Mouse (Mus musculus) CH12.LX (cell line): ENCODE measurements at regions not wholly inside any gene's neighbourhood (a gene's known extent, or its start where the extent isn't known, plus 50 kb on each side); places are given as distances from the start of the nearest gene placed in this dataset.

Experiments used
- DNase-seq: peaks from one replicate; pipeline ENCODE4 v3.0.0-alpha.2; 2013; ENCODE audit errors: extremely low read depth
- H3K27ac ChIP-seq: 2 replicates; pipeline ENCODE4 v1.5.1; 2012; ENCODE audit warnings: low read depth, mild to moderate bottlenecking, control low read depth, moderate library complexity; ENCODE audit not compliant: insufficient read depth
- H3K27me3 ChIP-seq: replicated peaks from 2 replicates; pipeline ENCODE3; 2012; ENCODE audit warnings: inconsistent platforms
- H3K36me3 ChIP-seq, 2 experiments: replicated peaks in 1 of 2; 2 replicates each; pipeline versions ENCODE3 to v1.6.1; 2012; ENCODE audit warnings: inconsistent platforms in 1 of 2, low read length in 1 of 2, mild to moderate bottlenecking in 1 of 2, mixed read lengths in 1 of 2, moderate library complexity in 1 of 2; ENCODE audit not compliant: control insufficient read depth in 1 of 2, insufficient read depth in 1 of 2
- H3K4me1 ChIP-seq, 2 experiments: 2 replicates each; pipeline ENCODE4 v1.6.1; 2012; ENCODE audit warnings: inconsistent platforms in 1 of 2, moderate library complexity in 1 of 2; ENCODE audit not compliant: insufficient read depth in 2 of 2, control insufficient read depth in 1 of 2
- H3K4me2 ChIP-seq: 2 replicates; pipeline ENCODE4 v1.6.1; 2012; ENCODE audit warnings: low read depth, mild to moderate bottlenecking, control low read depth; ENCODE audit not compliant: poor library complexity, insufficient read depth, severe bottlenecking
- H3K4me3 ChIP-seq, 3 experiments: fragments of 150-350 bp in 1 of 3; sonication (generic) in 1 of 3; replicated peaks in 1 of 3; 2 replicates each; pipeline versions ENCODE3 to v1.5.1; 2011 to 2012; ENCODE audit warnings: low read depth in 2 of 3, low read length in 2 of 3, mild to moderate bottlenecking in 2 of 3, moderate library complexity in 2 of 3, control low read depth in 1 of 3, improper control_type of control experiment in 1 of 3, inconsistent platforms in 1 of 3, mixed read lengths in 1 of 3; ENCODE audit not compliant: poor library complexity in 1 of 3
- H3K79me2 ChIP-seq: replicated peaks from 2 replicates; pipeline ENCODE4 v1.6.1; 2012; ENCODE audit warnings: mild to moderate bottlenecking, moderate library complexity; ENCODE audit not compliant: control insufficient read depth, poor library complexity, insufficient read depth, severe bottlenecking; ENCODE audit errors: extremely low read depth
- H3K9ac ChIP-seq: 2 replicates; pipeline ENCODE4 v1.6.1; 2012; ENCODE audit warnings: low read depth, mild to moderate bottlenecking, control low read depth, moderate library complexity; ENCODE audit not compliant: insufficient read depth
- H3K9me3 ChIP-seq: replicated peaks from 2 replicates; pipeline ENCODE3; 2012; ENCODE audit warnings: low read length, inconsistent platforms, mixed read lengths
- CHD1 ChIP-seq: IDR thresholded peaks from 2 replicates; pipeline ENCODE4 v1.6.1; 2012; ENCODE audit warnings: low read depth, low read length, improper control_type of control experiment, inconsistent platforms
- CHD2 ChIP-seq: IDR thresholded peaks from 2 replicates; pipeline ENCODE4 v1.6.1; 2011; ENCODE audit warnings: low read length, improper control_type of control experiment
- E2F4 ChIP-seq: IDR thresholded peaks from 2 replicates; pipeline ENCODE4 v1.6.1; 2011; ENCODE audit warnings: low read depth, low read length, improper control_type of control experiment; ENCODE audit not compliant: insufficient replicate concordance
- EP300 ChIP-seq: IDR thresholded peaks from 2 replicates; pipeline ENCODE4 v1.6.1; 2011; ENCODE audit warnings: low read length, improper control_type of control experiment
- ETS1 ChIP-seq: conservative IDR thresholded peaks from 2 replicates; pipeline ENCODE4 v1.6.1; 2012; ENCODE audit warnings: low read depth, mild to moderate bottlenecking, inconsistent platforms, low read length, improper control_type of control experiment, moderate library complexity
- GABPA ChIP-seq: IDR thresholded peaks from 2 replicates; pipeline ENCODE4 v1.6.1; 2012; ENCODE audit warnings: low read depth, low read length, improper control_type of control experiment, inconsistent platforms; ENCODE audit not compliant: insufficient replicate concordance
- HCFC1 ChIP-seq: IDR thresholded peaks from 2 replicates; pipeline ENCODE4 v1.6.1; 2012; ENCODE audit warnings: low read depth, mild to moderate bottlenecking, inconsistent platforms, low read length, improper control_type of control experiment
- IRF4 ChIP-seq: IDR thresholded peaks from 2 replicates; pipeline ENCODE4 v1.6.1; 2014; ENCODE audit warnings: low read depth, mild to moderate bottlenecking, inconsistent platforms, low read length, improper control_type of control experiment
- JUN ChIP-seq: IDR thresholded peaks from 2 replicates; pipeline ENCODE4 v1.6.1; 2011; ENCODE audit warnings: low read depth, mild to moderate bottlenecking, low read length, improper control_type of control experiment, moderate library complexity; ENCODE audit not compliant: insufficient read depth
- JUND ChIP-seq: conservative IDR thresholded peaks from 2 replicates; pipeline ENCODE4 v1.6.1; 2011; ENCODE audit warnings: low read depth, low read length, improper control_type of control experiment
- KAT2A ChIP-seq: IDR thresholded peaks from 2 replicates; pipeline ENCODE4 v1.6.1; 2012; ENCODE audit warnings: low read length, improper control_type of control experiment, inconsistent platforms; ENCODE audit not compliant: insufficient replicate concordance
- MAFK ChIP-seq: IDR thresholded peaks from 2 replicates; pipeline ENCODE4 v1.6.1; 2011; ENCODE audit warnings: low read length, improper control_type of control experiment; ENCODE audit not compliant: insufficient replicate concordance
- MAX ChIP-seq: IDR thresholded peaks from 2 replicates; pipeline ENCODE4 v1.6.1; 2011; ENCODE audit warnings: low read length, improper control_type of control experiment
- MEF2A ChIP-seq: IDR thresholded peaks from 2 replicates; pipeline ENCODE4 v1.6.1; 2014; ENCODE audit warnings: low read depth, mild to moderate bottlenecking, inconsistent platforms, low read length, improper control_type of control experiment, borderline replicate concordance
- MXI1 ChIP-seq: IDR thresholded peaks from 2 replicates; pipeline ENCODE4 v1.6.1; 2011; ENCODE audit warnings: mild to moderate bottlenecking, low read depth, low read length, improper control_type of control experiment
- MYC ChIP-seq: IDR thresholded peaks from 2 replicates; pipeline ENCODE4 v1.6.1; 2011; ENCODE audit warnings: low read depth, mild to moderate bottlenecking, improper control_type of control experiment, low read length
- NRF1 ChIP-seq: IDR thresholded peaks from 2 replicates; pipeline ENCODE4 v1.6.1; 2014; ENCODE audit warnings: low read depth, mild to moderate bottlenecking, inconsistent platforms, low read length, improper control_type of control experiment, moderate library complexity
- POLR2AphosphoS2 ChIP-seq: IDR thresholded peaks from 2 replicates; pipeline ENCODE4 v1.6.1; 2011; ENCODE audit warnings: low read depth, low read length, improper control_type of control experiment
- RCOR1 ChIP-seq: conservative IDR thresholded peaks from 2 replicates; pipeline ENCODE4 v1.6.1; 2012; ENCODE audit warnings: low read depth, mild to moderate bottlenecking, inconsistent platforms, low read length, improper control_type of control experiment
- SIN3A ChIP-seq: IDR thresholded peaks from 2 replicates; pipeline ENCODE4 v1.6.1; 2012; ENCODE audit warnings: low read length, improper control_type of control experiment, inconsistent platforms
- SMC3 ChIP-seq: IDR thresholded peaks from 2 replicates; pipeline ENCODE4 v1.6.1; 2011; ENCODE audit warnings: low read depth, low read length, improper control_type of control experiment
- TCF12 ChIP-seq: IDR thresholded peaks from 2 replicates; pipeline ENCODE4 v1.6.1; 2014; ENCODE audit warnings: low read depth, mild to moderate bottlenecking, inconsistent platforms, low read length, improper control_type of control experiment
- UBTF ChIP-seq: IDR thresholded peaks from 2 replicates; pipeline ENCODE4 v1.6.1; 2012; ENCODE audit warnings: low read depth, mild to moderate bottlenecking, inconsistent platforms, low read length, improper control_type of control experiment, moderate library complexity
- USF1 ChIP-seq: IDR thresholded peaks from 2 replicates; pipeline ENCODE4 v1.6.1; 2014; ENCODE audit warnings: low read depth, mild to moderate bottlenecking, inconsistent platforms, low read length, improper control_type of control experiment
- USF2 ChIP-seq: conservative IDR thresholded peaks from 2 replicates; pipeline ENCODE4 v1.6.1; 2011; ENCODE audit warnings: low read depth, low read length, improper control_type of control experiment
- ZC3H11A ChIP-seq: IDR thresholded peaks from 2 replicates; pipeline ENCODE4 v1.6.1; 2012; ENCODE audit warnings: low read depth, mild to moderate bottlenecking, inconsistent platforms, low read length, improper control_type of control experiment
- ZNF384 ChIP-seq: IDR thresholded peaks from 2 replicates; pipeline ENCODE4 v1.6.1; 2012; ENCODE audit warnings: low read depth, low read length, improper control_type of control experiment, inconsistent platforms
- dilution Hi-C: fragments of 300-500 bp; cut with MboI; formaldehyde crosslinking; loops from 2 replicates; pipeline ENCODE4 v1.14.3; 2020; ENCODE audit warnings: low sequenced_read_pairs; ENCODE audit not compliant: extremely low pct_unique_long_range_greater_than_20kb, extremely low pct_ligation_motif_present
- in situ Hi-C: fragments of 300-500 bp; cut with MboI; formaldehyde crosslinking; loops from 3 replicates; pipeline ENCODE4 v1.14.3; 2019; ENCODE audit warnings: low sequenced_read_pairs, low pct_ligation_motif_present, low pct_unique_long_range_greater_than_20kb, mixed read lengths

DNA sequence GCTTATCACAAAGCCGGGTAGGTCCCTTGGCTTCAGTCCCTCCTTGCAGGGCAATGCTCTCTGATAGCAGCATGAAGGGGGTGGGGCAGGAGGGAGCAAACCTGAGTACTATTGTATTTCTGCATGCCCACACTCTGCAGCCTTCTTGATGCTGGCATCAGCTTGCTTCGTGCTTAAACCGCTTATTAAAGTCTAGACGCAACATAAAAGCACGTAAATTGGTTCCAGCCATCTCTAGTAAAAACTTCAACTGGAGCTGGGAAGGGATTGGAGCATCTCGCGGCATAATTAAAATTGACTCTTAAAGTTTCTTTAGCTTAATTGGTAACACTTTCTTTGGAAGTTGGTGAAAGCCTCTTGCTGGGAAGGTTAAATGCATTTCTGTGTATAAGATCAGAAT lies 131.5 kb upstream of the Jag1 start:
- no peak for DNase-seq
- no peaks in the 10 kb centered on the region for H3K79me2 ChIP-seq
- H3K4me3 ChIP-seq = no peak overlapping the region
- no peak overlapping the region for H3K4me2 ChIP-seq
- no peaks in the 10 kb centered on the region for H3K36me3 ChIP-seq
- in situ Hi-C loops (no loop called here), dilution Hi-C loops (no loop called here)
- no peak overlapping the region for H3K9ac ChIP-seq
- peaks cover 4% of the 10 kb centered on the region for H3K9me3 ChIP-seq
- TF ChIP-seq MAFK (no peak), SMC3 (no peak), MXI1 (no peak), ZNF384 (no peak)
- no peak overlapping the region for H3K27ac ChIP-seq
- H3K4me1 ChIP-seq = no peaks in the 10 kb centered on the region
- no peaks in the 10 kb centered on the region for H3K27me3 ChIP-seq

DNA sequence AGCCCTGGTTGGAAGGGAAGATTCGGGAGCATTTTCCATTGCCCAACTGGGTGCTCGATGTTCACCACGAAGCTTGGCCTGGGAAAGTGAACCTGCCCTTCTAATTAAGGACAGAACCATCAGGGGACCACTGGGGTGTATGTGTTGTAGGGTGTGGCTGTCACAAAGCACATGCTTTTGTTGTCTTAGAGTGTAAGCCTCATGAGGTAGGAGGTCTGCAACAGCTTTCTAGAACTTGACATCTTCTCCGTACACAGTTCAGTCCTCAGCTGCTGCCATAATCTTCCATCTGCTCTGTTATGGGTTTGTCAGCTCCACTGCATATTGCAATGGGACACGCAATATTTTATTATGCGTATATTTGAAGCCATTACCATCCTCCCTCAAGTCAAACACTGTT lies 127.9 kb upstream of the Jag1 start:
- DNase-seq = no peak
- dilution Hi-C loops (no loop called here), in situ Hi-C loops (no loop called here)
- no peak for TF ChIP-seq JUND
- TF ChIP-seq POLR2AphosphoS2 = no peak
- TF ChIP-seq E2F4 = no peak
- TF ChIP-seq HCFC1 = no peak
- no peak for TF ChIP-seq KAT2A
- no peak for TF ChIP-seq TCF12
- TF ChIP-seq CHD2 = no peak
- no peak for TF ChIP-seq USF1
- TF ChIP-seq MYC = no peak
- TF ChIP-seq MEF2A = no peak
- TF ChIP-seq ETS1 = no peak
- Histone ChIP-seq H3K9me3 (peaks cover 4% of the 10 kb centered on the region), H3K27me3 (no peaks in the 10 kb centered on the region), H3K27ac (no peak overlapping the region), H3K36me3 (no peaks in the 10 kb centered on the region), H3K4me3 (no peak overlapping the region), H3K4me2 (no peak overlapping the region), H3K79me2 (no peaks in the 10 kb centered on the region), H3K9ac (no peak overlapping the region), H3K4me1 (no peaks in the 10 kb centered on the region)

DNA sequence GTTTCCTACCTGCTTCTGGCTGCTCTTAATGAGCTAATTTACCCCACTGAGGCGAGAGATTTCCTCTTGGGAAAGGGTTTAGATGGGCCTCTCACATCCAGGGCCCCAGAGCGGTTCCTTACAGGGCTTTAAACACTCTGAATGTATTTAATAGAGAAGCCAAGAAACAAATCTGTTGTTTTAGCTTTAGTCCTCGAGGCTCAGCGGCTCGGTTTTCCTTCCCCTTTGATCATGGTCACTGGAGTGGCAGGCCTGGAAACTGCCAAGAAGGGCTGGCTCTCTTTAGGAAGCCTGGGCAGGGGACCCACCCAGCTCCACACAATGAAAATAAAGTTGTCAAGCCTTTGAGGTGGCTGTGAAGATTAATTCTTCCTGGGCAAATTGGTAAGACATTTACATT lies 127.5 kb upstream of the Jag1 start:
- no peak overlapping the region for H3K4me3 ChIP-seq
- no peaks in the 10 kb centered on the region for H3K36me3 ChIP-seq
- no peaks in the 10 kb centered on the region for H3K27me3 ChIP-seq
- in situ Hi-C loops (no loop called here), dilution Hi-C loops (no loop called here)
- no peaks in the 10 kb centered on the region for H3K79me2 ChIP-seq
- no peaks in the 10 kb centered on the region for H3K4me1 ChIP-seq
- peaks cover 4% of the 10 kb centered on the region for H3K9me3 ChIP-seq
- no peak overlapping the region for H3K9ac ChIP-seq
- H3K4me2 ChIP-seq = no peak overlapping the region
- no peak for DNase-seq
- no peak overlapping the region for H3K27ac ChIP-seq
- no peak for TF ChIP-seq ETS1
- no peak for TF ChIP-seq UBTF
- no peak for TF ChIP-seq POLR2AphosphoS2
- TF ChIP-seq HCFC1 = no peak
- TF ChIP-seq CHD1 = no peak
- TF ChIP-seq SIN3A = no peak
- no peak for TF ChIP-seq RCOR1
- no peak for TF ChIP-seq IRF4
- TF ChIP-seq KAT2A = no peak
- no peak for TF ChIP-seq USF1
- TF ChIP-seq JUN = no peak
- TF ChIP-seq GABPA = no peak
- TF ChIP-seq NRF1 = no peak
- no peak for TF ChIP-seq ZC3H11A
- no peak for TF ChIP-seq MAX
- no peak for TF ChIP-seq EP300
- TF ChIP-seq USF2 = no peak
- no peak for TF ChIP-seq E2F4
